In the genomic region with DNA sequence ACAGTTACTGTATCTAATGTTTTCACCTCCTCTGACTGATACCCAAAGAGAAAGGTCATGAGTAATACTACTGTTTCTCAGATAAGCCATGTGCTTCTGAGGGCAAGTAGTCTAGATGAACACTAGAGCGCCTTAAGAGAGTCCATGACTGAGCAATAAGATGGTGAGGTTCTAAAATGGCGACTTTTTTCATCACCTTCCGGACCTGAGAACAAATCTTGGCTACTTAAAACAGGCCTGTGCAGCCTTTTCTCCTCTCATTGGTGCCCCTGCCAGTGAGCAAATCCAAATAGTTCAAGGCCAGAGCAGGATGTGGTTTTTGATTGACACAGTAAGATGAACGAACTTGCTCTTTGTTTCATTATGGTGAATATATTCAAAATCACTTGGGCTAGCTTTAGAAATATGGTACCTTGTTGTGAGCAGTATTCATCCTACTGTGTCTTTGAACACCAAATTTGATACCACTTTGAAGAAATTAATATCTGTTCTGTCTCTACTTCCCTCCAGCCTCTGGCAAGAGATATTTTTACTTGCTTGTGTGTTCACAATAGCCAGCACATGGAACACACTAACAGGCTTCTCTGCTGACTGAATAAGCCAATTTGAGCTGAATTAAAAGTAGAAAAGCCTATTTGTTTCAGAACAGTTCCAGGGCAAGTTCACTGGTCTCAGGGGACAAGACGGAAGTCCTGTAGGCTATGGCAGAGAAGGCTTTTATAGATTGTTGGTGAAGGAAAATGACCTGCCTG, we compare ENCODE assay signal across 1 mouse cellular context.
TF ChIP-seq lines count a peak whose summit lies in the region.

No protein-coding gene starts in this region.

TF ChIP-seq in CH12.LX, 34 proteins besides CTCF, POLR2A, EP300 and RAD21 (continued from another document):
- TF ChIP-seq JUND (conservative IDR thresholded peaks at IDR 0.05; ENCODE audit: low read depth, low read length) = 0 out of 2 replicates have a peak, but pooled peaks have one; percentile 4
- TF ChIP-seq HCFC1 (IDR thresholded peaks at IDR 0.05; ENCODE audit: low read depth, low read length) = no peak; the same call in 1 of the 2 replicates
- peak; percentile 17; the same call in 1 of the 2 replicates for TF ChIP-seq MXI1 (IDR thresholded peaks at IDR 0.05; ENCODE audit: low read depth, low read length)
- 0 out of 2 replicates have a peak, but pooled peaks have one; percentile 76 for TF ChIP-seq ZMIZ1 (IDR thresholded peaks at IDR 0.05; ENCODE audit: low read depth, low read length)
- peak; percentile 81; the same call in 1 of the 2 replicates for TF ChIP-seq MYC (IDR thresholded peaks at IDR 0.05; ENCODE audit: low read depth, low read length)
- no peak; the same call in none of the 2 replicates for TF ChIP-seq UBTF (IDR thresholded peaks at IDR 0.05; ENCODE audit: low read depth, low read length)
- TF ChIP-seq ZC3H11A (IDR thresholded peaks at IDR 0.05; ENCODE audit: low read depth, low read length) = no peak
- no peak for TF ChIP-seq MEF2A (IDR thresholded peaks at IDR 0.05; ENCODE audit: borderline replicate concordance, low read depth, low read length)
- no peak for TF ChIP-seq IRF4 (IDR thresholded peaks at IDR 0.05; ENCODE audit: low read depth, low read length)
- peak; percentile 74 for TF ChIP-seq POLR2AphosphoS2 (IDR thresholded peaks at IDR 0.05; ENCODE audit: low read depth, low read length)
- peak; percentile 48 for TF ChIP-seq SIN3A (IDR thresholded peaks at IDR 0.05; ENCODE audit: low read length)
- no peak for TF ChIP-seq ZNF384 (IDR thresholded peaks at IDR 0.05; ENCODE audit: low read depth, low read length)
- no peak for TF ChIP-seq ZKSCAN1 (IDR thresholded peaks at IDR 0.05; ENCODE audit: borderline replicate concordance, low read depth, low read length)
- TF ChIP-seq NRF1 (IDR thresholded peaks at IDR 0.05; ENCODE audit: low read depth, low read length) = peak; percentile 38; the same call in 1 of the 2 replicates
- TF ChIP-seq JUN (IDR thresholded peaks at IDR 0.05; ENCODE audit: insufficient read depth, low read depth, low read length) = no peak
- TF ChIP-seq MAZ (IDR thresholded peaks at IDR 0.05; ENCODE audit: low read depth, low read length) = 0 out of 2 replicates have a peak, but pooled peaks have one; percentile 23
- no peak for TF ChIP-seq USF1 (IDR thresholded peaks at IDR 0.05; ENCODE audit: low read depth, low read length)
- no peak for TF ChIP-seq E2F4 (IDR thresholded peaks at IDR 0.05; ENCODE audit: insufficient replicate concordance, low read depth, low read length)
- peak; percentile 62; the same call in 1 of the 2 replicates for TF ChIP-seq CHD1 (IDR thresholded peaks at IDR 0.05; ENCODE audit: low read depth, low read length)
- no peak for TF ChIP-seq PAX5 (IDR thresholded peaks at IDR 0.05; ENCODE audit: low read length)
- peak; percentile 60 for TF ChIP-seq RCOR1 (conservative IDR thresholded peaks at IDR 0.05; ENCODE audit: low read depth, low read length)
- TF ChIP-seq CHD2 (IDR thresholded peaks at IDR 0.05; ENCODE audit: low read length) = peak; percentile 41; the same call in 1 of the 2 replicates
- peak; percentile 6 for TF ChIP-seq TCF12 (IDR thresholded peaks at IDR 0.05; ENCODE audit: low read depth, low read length)
- TF ChIP-seq TBP (conservative IDR thresholded peaks at IDR 0.05; ENCODE audit: low read depth, low read length) = peak; percentile 64
